In genomic region chr6:17806569-17806968, GRCm38 (mm10) we compare ENCODE assay signal across 11 mouse cellular contexts.
DNase-seq lines count a peak whose midpoint lies in the region; ATAC-seq lines count a peak whose summit lies in the region.
"Had no signal": no experiment of that assay in that cellular context is flagged by ENCODE, and none has a peak within 500 bp of the region (broad histone marks: within the 10 kb centered on the region; RNA-seq: fewer than 3 reads in every experiment).

No protein-coding gene starts in this region.

- H3K4me3 ChIP-seq in lung, embryonic 16.5 days (ENCODE audit: low read length) = no peak overlapping the region
- H3K4me3 ChIP-seq in embryonic facial prominence, embryonic 11.5 days (ENCODE audit: low read depth, low read length) = no peak overlapping the region

- H3K27me3 ChIP-seq in lung, embryonic 16.5 days (ENCODE audit: control insufficient read depth, insufficient read depth, low read depth, low read length) = no peaks in the 10 kb centered on the region
- no peaks in the 10 kb centered on the region for H3K27me3 ChIP-seq in embryonic facial prominence, embryonic 11.5 days (ENCODE audit: control insufficient read depth, insufficient read depth, low read length)

- H3K36me3 ChIP-seq in lung, embryonic 16.5 days (ENCODE audit: control insufficient read depth, insufficient read depth, low read length) = no peaks in the 10 kb centered on the region
- no peaks in the 10 kb centered on the region for H3K36me3 ChIP-seq in embryonic facial prominence, embryonic 11.5 days (replicated peaks; ENCODE audit: control insufficient read depth, insufficient read depth, low read depth, low read length)

- no peak for DNase-seq in lung, postnatal 4 days
- no peak for DNase-seq in embryonic facial prominence, embryonic 11.5 days (ENCODE audit: low spot score)
- no peak for DNase-seq in adrenal gland, postnatal 25 days
- DNase-seq in T-cell, adult 2 months (ENCODE audit: low spot score) = no peak
- DNase-seq: cerebellum, postnatal 25 days; kidney, postnatal 25 days; spleen, adult 18-20 months had no signal

- no peak overlapping the region for H3K4me2 ChIP-seq in lung, embryonic 16.5 days (ENCODE audit: low read depth, low read length)
- no peak overlapping the region for H3K4me2 ChIP-seq in embryonic facial prominence, embryonic 11.5 days (ENCODE audit: low read depth, low read length)

- no peak overlapping the region for H3K27ac ChIP-seq in lung, embryonic 16.5 days (ENCODE audit: low read length)
- H3K27ac ChIP-seq in embryonic facial prominence, embryonic 11.5 days (replicated peaks; ENCODE audit: low read depth, low read length) = no peak overlapping the region

- ATAC-seq in lung, embryonic 16.5 days (ENCODE audit: low read depth) = 0 out of 2 replicates have a peak, but pooled peaks have one; percentile 12
- ATAC-seq in embryonic facial prominence, embryonic 11.5 days (replicated peaks; ENCODE audit: insufficient number of reproducible peaks, low FRiP score, low TSS enrichment, low read depth) = peak; percentile 81
- ATAC-seq in megakaryocyte progenitor cell, adult 5-6 weeks (replicated peaks; ENCODE audit: poor library complexity) = 0 out of 2 replicates have a peak, but pooled peaks have one; percentile 48
- ATAC-seq in cerebellum, adult (ENCODE audit: insufficient number of reproducible peaks, low FRiP score, low TSS enrichment) = no peak

- H3K4me1 ChIP-seq in lung, embryonic 16.5 days (replicated peaks; ENCODE audit: control insufficient read depth, insufficient read depth, low read length) = no peaks in the 10 kb centered on the region; the same call in 1 of the 2 replicates
- no peaks in the 10 kb centered on the region for H3K4me1 ChIP-seq in embryonic facial prominence, embryonic 11.5 days (ENCODE audit: control insufficient read depth, insufficient read depth, low read length)

- WGBS in lung, embryonic 16.5 days = 15% methylated on average over 4 of the region's 4 CpGs
- WGBS in embryonic facial prominence, embryonic 11.5 days = 19% methylated on average over 4 of the region's 4 CpGs

- H3K9ac ChIP-seq in lung, embryonic 16.5 days (ENCODE audit: low read length) = no peak overlapping the region
- H3K9ac ChIP-seq in embryonic facial prominence, embryonic 11.5 days (replicated peaks; ENCODE audit: low read length) = no peak overlapping the region

- H3K9me3 ChIP-seq in lung, embryonic 16.5 days (ENCODE audit: control insufficient read depth, low read length) = no peaks in the 10 kb centered on the region
- H3K9me3 ChIP-seq in embryonic facial prominence, embryonic 11.5 days (replicated peaks; ENCODE audit: control insufficient read depth, low read length) = no peaks in the 10 kb centered on the region
- H3K9me3 ChIP-seq: G1E had no signal
